Mouse (Mus musculus): ENCODE results near the gene Prkch. TPM values are rescaled to one million over a fixed set of nuclear protein-coding genes. Genes with fewer than 3 reads are reported as not detected.

Gene Prkch
- polyA plus RNA-seq, 1 experiment from 2014 or later, result 8.8 TPM

DNA sequence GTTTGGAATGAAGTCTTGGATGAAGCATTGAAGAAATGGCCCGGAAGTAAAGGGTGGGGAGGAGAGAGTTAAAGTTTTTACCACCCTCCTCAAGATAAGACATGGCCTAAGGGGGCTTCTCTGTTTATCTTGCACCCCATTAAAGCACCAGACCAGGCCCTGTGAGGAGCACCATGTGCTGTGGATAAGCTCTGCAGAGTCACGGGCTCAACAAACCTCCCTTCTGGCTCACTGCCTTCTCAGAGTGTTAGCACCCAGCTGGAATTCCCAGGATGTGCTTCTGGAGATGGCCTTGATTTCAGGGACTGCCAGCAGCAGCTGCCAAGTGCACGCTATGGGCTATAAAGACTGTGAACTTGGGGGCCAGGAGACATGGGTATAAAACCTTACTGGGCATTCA, 204.3 kb downstream of the Prkch start:
- Histone ChIP-seq H3K27ac (replicated peaks; ENCODE audit: low read depth, low read length) (no peak overlapping the region), H3K27me3 (ENCODE audit: control insufficient read depth, insufficient read depth, low read length) (no peaks in the 10 kb centered on the region), H3K9me3 (ENCODE audit: control insufficient read depth, low read length) (no peaks in the 10 kb centered on the region), H3K4me2 (ENCODE audit: low read depth, severe bottlenecking) (no peak overlapping the region), H3K36me3 (ENCODE audit: control insufficient read depth, insufficient read depth, low read length) (no peaks in the 10 kb centered on the region), H3K4me3 (ENCODE audit: low read depth, low read length) (no peak overlapping the region), H3K9ac (ENCODE audit: low read length) (no peak overlapping the region), H3K4me1 (ENCODE audit: control insufficient read depth, insufficient read depth, low read length) (no peaks in the 10 kb centered on the region)
- 42% methylated on average over 3 of the region's 3 CpGs for WGBS
- no peak for ATAC-seq (ENCODE audit: insufficient number of reproducible peaks, low FRiP score, low TSS enrichment, low read depth)
- no peak for DNase-seq (ENCODE audit: low spot score)

DNA sequence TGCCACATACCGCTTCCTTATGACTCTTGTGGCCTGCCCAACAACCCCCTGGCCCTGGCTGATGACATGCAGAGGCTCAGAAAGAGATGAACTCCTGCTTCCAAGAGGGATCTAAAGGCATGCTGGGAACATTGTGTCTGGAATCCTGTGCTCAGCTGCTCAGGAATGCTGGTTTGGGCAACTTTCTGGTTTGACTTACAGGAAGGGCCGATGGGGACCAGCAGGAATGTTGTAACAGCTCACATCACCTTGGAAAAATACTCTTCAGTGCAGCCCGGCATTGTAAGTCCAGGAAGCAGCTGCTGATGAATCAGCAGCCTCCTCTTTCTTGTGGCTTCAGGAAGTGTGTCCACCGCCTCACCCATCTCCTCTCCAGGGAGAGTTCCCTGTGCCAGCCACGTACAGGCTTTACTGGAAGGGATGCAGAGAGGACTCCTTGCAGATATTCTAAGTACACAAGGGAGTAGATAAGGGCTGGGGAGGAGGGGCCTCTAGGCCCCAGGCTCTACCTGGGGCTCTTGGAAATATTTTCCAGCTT, 206.0 kb downstream of the Prkch start:
- no peaks in the 10 kb centered on the region for H3K36me3 ChIP-seq (ENCODE audit: control insufficient read depth, insufficient read depth, low read length)
- H3K9me3 ChIP-seq (ENCODE audit: control insufficient read depth, low read length), result no peaks in the 10 kb centered on the region
- DNase-seq (ENCODE audit: low spot score), result no peak
- peaks cover 6% of the 10 kb centered on the region; the same call in 1 of the 2 replicates for H3K4me1 ChIP-seq (ENCODE audit: control insufficient read depth, insufficient read depth, low read length)
- WGBS, result 58% methylated on average over 5 of the region's 5 CpGs
- H3K27me3 ChIP-seq (ENCODE audit: control insufficient read depth, insufficient read depth, low read length), result no peaks in the 10 kb centered on the region
- H3K4me2 ChIP-seq (ENCODE audit: low read depth, severe bottlenecking), result no peak overlapping the region
- H3K4me3 ChIP-seq (ENCODE audit: low read depth, low read length), result no peak overlapping the region
- H3K9ac ChIP-seq (ENCODE audit: low read length), result no peak overlapping the region
- H3K27ac ChIP-seq (replicated peaks; ENCODE audit: low read depth, low read length), result no peak overlapping the region
- no peak for ATAC-seq (ENCODE audit: insufficient number of reproducible peaks, low FRiP score, low TSS enrichment, low read depth)

DNA sequence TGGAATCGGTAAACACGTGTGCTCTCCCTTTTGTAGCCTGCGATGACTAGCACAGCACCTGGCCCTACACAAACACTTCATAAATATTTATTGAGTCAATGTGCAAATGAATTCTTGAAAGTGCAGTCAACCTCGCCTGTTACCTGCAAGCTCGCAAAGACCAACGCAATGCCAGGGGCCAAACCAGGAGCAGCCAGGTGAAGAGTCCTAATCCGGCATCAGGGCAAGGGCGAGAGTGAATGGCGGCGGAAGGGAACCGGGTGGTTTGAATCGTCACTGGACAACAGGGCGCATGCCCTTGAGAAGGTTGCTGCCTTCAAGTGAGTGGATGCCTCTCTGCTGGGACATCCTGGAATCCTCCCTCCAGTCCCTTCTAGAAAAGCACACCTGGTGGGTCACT, 208.6 kb downstream of the Prkch start:
- WGBS, result 38% methylated on average over 13 of the region's 13 CpGs
- DNase-seq (ENCODE audit: low spot score), result no peak
- no peak overlapping the region for H3K9ac ChIP-seq (ENCODE audit: low read length)
- H3K4me1 ChIP-seq (ENCODE audit: control insufficient read depth, insufficient read depth, low read length), result peaks cover 6% of the 10 kb centered on the region; the same call in 1 of the 2 replicates
- no peak for ATAC-seq (ENCODE audit: insufficient number of reproducible peaks, low FRiP score, low TSS enrichment, low read depth)
- H3K27ac ChIP-seq (replicated peaks; ENCODE audit: low read depth, low read length), result no peak overlapping the region
- H3K9me3 ChIP-seq (ENCODE audit: control insufficient read depth, low read length), result no peaks in the 10 kb centered on the region
- H3K36me3 ChIP-seq (ENCODE audit: control insufficient read depth, insufficient read depth, low read length), result no peaks in the 10 kb centered on the region
- no peak overlapping the region for H3K4me2 ChIP-seq (ENCODE audit: low read depth, severe bottlenecking)
- no peak overlapping the region for H3K4me3 ChIP-seq (ENCODE audit: low read depth, low read length)
- no peaks in the 10 kb centered on the region for H3K27me3 ChIP-seq (ENCODE audit: control insufficient read depth, insufficient read depth, low read length)

DNA sequence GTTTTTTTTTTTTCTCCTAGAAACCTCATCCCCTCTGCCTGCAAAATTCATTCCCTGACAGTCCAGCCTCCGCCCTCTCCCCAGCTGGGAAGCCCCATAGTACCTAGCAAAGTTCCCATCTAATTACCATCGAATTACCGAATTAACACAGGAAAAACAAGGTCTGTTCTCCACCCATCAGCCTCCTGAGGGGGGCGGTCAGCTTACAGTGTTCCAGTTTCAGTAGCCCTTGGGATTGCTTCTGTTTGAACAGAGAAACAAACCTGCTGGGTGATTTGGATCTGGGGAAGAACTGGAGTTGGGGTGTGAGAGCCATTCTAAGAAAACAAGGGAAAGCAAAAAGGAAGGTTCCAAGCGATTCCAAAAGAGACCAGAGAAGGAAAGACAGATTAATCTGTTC, 209.1 kb downstream of the Prkch start:
- no peak for ATAC-seq (ENCODE audit: insufficient number of reproducible peaks, low FRiP score, low TSS enrichment, low read depth)
- no peak overlapping the region for H3K27ac ChIP-seq (replicated peaks; ENCODE audit: low read depth, low read length)
- no peaks in the 10 kb centered on the region for H3K27me3 ChIP-seq (ENCODE audit: control insufficient read depth, insufficient read depth, low read length)
- no peaks in the 10 kb centered on the region for H3K9me3 ChIP-seq (ENCODE audit: control insufficient read depth, low read length)
- H3K36me3 ChIP-seq (ENCODE audit: control insufficient read depth, insufficient read depth, low read length), result no peaks in the 10 kb centered on the region
- H3K9ac ChIP-seq (ENCODE audit: low read length), result no peak overlapping the region
- no peak overlapping the region for H3K4me3 ChIP-seq (ENCODE audit: low read depth, low read length)
- no peak overlapping the region; the same call in 1 of the 2 replicates for H3K4me2 ChIP-seq (ENCODE audit: low read depth, severe bottlenecking)
- WGBS, result 13% methylated on average over 5 of the region's 5 CpGs
- no peak for DNase-seq (ENCODE audit: low spot score)
- H3K4me1 ChIP-seq (ENCODE audit: control insufficient read depth, insufficient read depth, low read length), result peaks cover 6% of the 10 kb centered on the region; the same call in 1 of the 2 replicates

DNA sequence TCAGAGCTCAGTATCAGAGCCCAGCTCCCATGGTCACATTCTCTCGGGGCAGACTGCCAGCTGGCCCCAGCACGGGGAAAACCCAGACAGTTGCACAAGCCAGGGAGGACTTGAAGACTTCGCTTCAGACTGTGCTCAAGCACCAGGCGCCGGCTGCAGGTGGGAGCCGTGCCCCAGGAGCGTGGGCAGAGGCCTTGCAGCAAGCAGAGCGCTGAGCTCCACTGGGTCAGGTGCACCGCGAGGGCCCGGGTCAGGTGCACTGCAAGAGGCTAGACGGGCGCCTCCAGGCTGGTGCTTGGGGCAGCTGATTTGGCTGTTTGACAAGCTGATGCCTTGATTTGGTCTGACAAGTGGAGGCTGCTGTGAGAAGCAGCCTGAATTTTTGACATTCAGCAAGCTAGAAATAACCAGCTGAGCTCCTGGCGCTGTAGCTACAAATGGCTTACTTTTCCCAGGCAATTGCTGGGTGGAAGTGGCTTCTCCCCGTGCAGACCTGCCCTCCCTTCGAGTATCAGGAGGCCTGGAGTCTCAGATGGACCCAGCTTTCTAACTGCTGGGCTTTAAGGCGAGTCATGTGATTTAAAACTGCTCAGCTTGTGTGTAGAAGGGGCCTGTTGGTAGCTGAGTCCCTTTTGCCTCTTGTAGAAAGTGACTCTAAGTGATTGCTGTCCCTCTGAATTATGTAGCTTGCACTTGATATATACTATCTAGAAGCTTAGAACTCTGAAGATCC, 209.7 kb downstream of the Prkch start:
- no peak overlapping the region; the same call in 1 of the 2 replicates for H3K4me2 ChIP-seq (ENCODE audit: low read depth, severe bottlenecking)
- WGBS, result 23% methylated on average over 17 of the region's 17 CpGs
- H3K36me3 ChIP-seq (ENCODE audit: control insufficient read depth, insufficient read depth, low read length), result no peaks in the 10 kb centered on the region
- no peaks in the 10 kb centered on the region for H3K27me3 ChIP-seq (ENCODE audit: control insufficient read depth, insufficient read depth, low read length)
- DNase-seq (ENCODE audit: low spot score) (peak; percentile 51), ATAC-seq (ENCODE audit: insufficient number of reproducible peaks, low FRiP score, low TSS enrichment, low read depth) (no peak)
- no peaks in the 10 kb centered on the region for H3K9me3 ChIP-seq (ENCODE audit: control insufficient read depth, low read length)
- H3K4me3 ChIP-seq (ENCODE audit: low read depth, low read length), result no peak overlapping the region
- H3K4me1 ChIP-seq (ENCODE audit: control insufficient read depth, insufficient read depth, low read length), result peaks cover 6% of the 10 kb centered on the region; the same call in 1 of the 2 replicates
- H3K27ac ChIP-seq (replicated peaks; ENCODE audit: low read depth, low read length), result no peak overlapping the region
- H3K9ac ChIP-seq (ENCODE audit: low read length), result no peak overlapping the region

DNA sequence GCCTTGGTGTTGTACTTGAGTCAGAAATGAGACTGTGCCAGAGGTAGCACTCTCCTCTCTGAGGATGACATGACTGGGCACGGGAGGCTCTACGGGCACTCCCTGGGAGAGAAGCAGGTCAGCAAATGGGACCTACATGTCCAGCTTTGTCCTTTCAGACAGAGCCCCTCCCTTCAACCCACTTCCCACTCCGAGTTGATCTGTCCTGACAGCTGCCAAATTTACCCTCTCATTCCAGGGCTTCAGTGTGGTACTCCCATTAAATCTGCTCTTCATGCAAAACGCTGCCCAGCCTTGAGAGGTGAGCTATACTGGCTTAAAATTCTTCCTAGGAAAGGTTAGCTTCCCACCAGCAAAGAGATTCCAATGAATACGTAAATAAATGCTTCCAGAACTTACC, 215.1 kb downstream of the Prkch start:
- Histone ChIP-seq H3K9me3 (ENCODE audit: control insufficient read depth, low read length) (no peaks in the 10 kb centered on the region), H3K4me1 (ENCODE audit: control insufficient read depth, insufficient read depth, low read length) (no peaks in the 10 kb centered on the region), H3K9ac (ENCODE audit: low read length) (no peak overlapping the region), H3K4me2 (ENCODE audit: low read depth, severe bottlenecking) (no peak overlapping the region), H3K4me3 (ENCODE audit: low read depth, low read length) (no peak overlapping the region), H3K27me3 (ENCODE audit: control insufficient read depth, insufficient read depth, low read length) (no peaks in the 10 kb centered on the region), H3K27ac (replicated peaks; ENCODE audit: low read depth, low read length) (no peak overlapping the region), H3K36me3 (ENCODE audit: control insufficient read depth, insufficient read depth, low read length) (no peaks in the 10 kb centered on the region)
- no peak for ATAC-seq (ENCODE audit: insufficient number of reproducible peaks, low FRiP score, low TSS enrichment, low read depth)
- 85% methylated on average over 5 of the region's 5 CpGs for WGBS
- no peak for DNase-seq (ENCODE audit: low spot score)

DNA sequence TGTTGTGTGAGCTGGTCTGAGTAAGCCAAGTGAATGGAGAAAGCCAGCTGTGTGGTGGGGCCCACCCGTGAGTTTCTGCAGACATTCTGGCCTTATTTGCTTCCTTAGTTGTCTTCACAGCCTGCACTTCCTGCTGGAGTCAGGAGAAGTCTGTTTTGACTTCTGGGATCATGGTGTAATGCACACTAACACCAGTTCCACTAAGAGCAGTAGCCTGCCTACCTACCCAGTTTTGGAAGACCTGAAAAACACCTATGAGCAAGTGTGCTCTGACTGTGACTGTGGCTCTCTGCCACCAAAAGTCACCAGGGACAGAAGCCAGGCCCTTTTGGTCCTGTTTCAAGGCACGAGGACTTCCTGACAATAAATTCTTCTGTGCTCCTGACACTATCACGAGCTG, 216.3 kb downstream of the Prkch start:
- DNase-seq (ENCODE audit: low spot score) (no peak), ATAC-seq (ENCODE audit: insufficient number of reproducible peaks, low FRiP score, low TSS enrichment, low read depth) (no peak)
- Histone ChIP-seq H3K4me1 (ENCODE audit: control insufficient read depth, insufficient read depth, low read length) (no peaks in the 10 kb centered on the region), H3K9me3 (ENCODE audit: control insufficient read depth, low read length) (no peaks in the 10 kb centered on the region), H3K4me3 (ENCODE audit: low read depth, low read length) (no peak overlapping the region), H3K36me3 (ENCODE audit: control insufficient read depth, insufficient read depth, low read length) (no peaks in the 10 kb centered on the region), H3K27me3 (ENCODE audit: control insufficient read depth, insufficient read depth, low read length) (no peaks in the 10 kb centered on the region), H3K4me2 (ENCODE audit: low read depth, severe bottlenecking) (no peak overlapping the region), H3K27ac (replicated peaks; ENCODE audit: low read depth, low read length) (no peak overlapping the region), H3K9ac (ENCODE audit: low read length) (no peak overlapping the region)
- 46% methylated on average over 3 of the region's 3 CpGs for WGBS

DNA sequence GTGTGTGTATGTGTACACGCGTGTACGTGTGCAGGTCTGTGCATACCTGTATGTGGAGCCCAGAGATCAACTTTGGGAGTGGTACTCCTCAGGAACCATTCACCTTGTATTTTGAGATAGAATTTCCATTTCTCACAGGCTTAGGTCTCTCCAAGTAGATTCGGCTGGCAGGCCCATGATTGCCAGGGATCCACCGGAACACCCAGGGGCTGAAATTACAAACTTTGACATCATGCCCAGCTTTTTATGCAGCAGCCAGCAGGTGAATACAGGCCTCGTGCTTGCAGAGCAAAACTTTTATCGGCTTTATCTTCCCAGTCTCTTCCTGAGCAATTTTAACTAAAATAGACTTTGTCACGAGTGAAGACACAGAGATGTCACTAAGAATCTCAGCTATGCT, 217.2 kb downstream of the Prkch start:
- Histone ChIP-seq H3K4me1 (ENCODE audit: control insufficient read depth, insufficient read depth, low read length) (no peaks in the 10 kb centered on the region), H3K4me3 (ENCODE audit: low read depth, low read length) (no peak overlapping the region), H3K36me3 (ENCODE audit: control insufficient read depth, insufficient read depth, low read length) (no peaks in the 10 kb centered on the region), H3K9me3 (ENCODE audit: control insufficient read depth, low read length) (no peaks in the 10 kb centered on the region), H3K4me2 (ENCODE audit: low read depth, severe bottlenecking) (no peak overlapping the region), H3K27ac (replicated peaks; ENCODE audit: low read depth, low read length) (no peak overlapping the region), H3K9ac (ENCODE audit: low read length) (no peak overlapping the region), H3K27me3 (ENCODE audit: control insufficient read depth, insufficient read depth, low read length) (no peaks in the 10 kb centered on the region)
- WGBS, result 91% methylated on average over 8 of the region's 8 CpGs
- DNase-seq (ENCODE audit: low spot score) (no peak), ATAC-seq (ENCODE audit: insufficient number of reproducible peaks, low FRiP score, low TSS enrichment, low read depth) (no peak)
